Mouse (Mus musculus) gastrocnemius, postnatal 10 days (tissue): ENCODE data around the gene Alyref. TPM values are rescaled to one million over a fixed set of nuclear protein-coding genes. Genes with fewer than 3 reads are reported as not detected.
"Not testable (repeated sequence)": the region's sequence is repeated elsewhere in the genome, so short reads cannot be mapped to it uniquely, and the experiment has no call there.

ENCODE experiments used
- DNase-seq: peaks from one replicate; pipeline ENCODE4 v3.0.0; 2021; ENCODE audit warnings: mixed read lengths
- total RNA-seq, 2 experiments: library from RNA; stranded (reverse); gene quantifications; 2 replicates each; pipeline ENCODE4 v1.2.3; 2021

Gene Alyref
- total RNA-seq, 2 experiments from 2014 or later = 72.1 to 77.3 TPM

- no peak for DNase-seq
Observed at GRCm38 (mm10) chr11:120603545-120603944, 5.4 kb upstream of the Alyref start.

GRCm38 (mm10) chr11:120600716-120601115 lies 2.6 kb upstream of the Alyref start:
- DNase-seq = no peak

- no peak for DNase-seq
Observed at GRCm38 (mm10) chr11:120598990-120599549, 905 bp upstream of the Alyref start.

GRCm38 (mm10) chr11:120597240-120598235 lies 627 bp downstream of the Alyref start:
- DNase-seq = no peak

- DNase-seq = no peak
Observed at GRCm38 (mm10) chr11:120588531-120588930, 9.6 kb downstream of the Alyref start.

- DNase-seq = no peak
Observed at GRCm38 (mm10) chr11:120583937-120584336, 14.2 kb downstream of the Alyref start.

- not testable (repeated sequence) for DNase-seq
Observed at GRCm38 (mm10) chr11:120582982-120583293, 15.2 kb downstream of the Alyref start.

- DNase-seq = no peak
Observed at GRCm38 (mm10) chr11:120582268-120582981, 15.7 kb downstream of the Alyref start.

- peak; percentile 92 for DNase-seq
Observed at GRCm38 (mm10) chr11:120581490-120582267, 16.5 kb downstream of the Alyref start, which contains the start of gene Arhgdia. TSS of gene Arhgdia (minus strand) at chr11:120581624.

GRCm38 (mm10) chr11:120580871-120581331 lies 17.3 kb downstream of the Alyref start:
- DNase-seq = peak; percentile 48

GRCm38 (mm10) chr11:120580190-120580589 lies 18.0 kb downstream of the Alyref start:
- DNase-seq = no peak

- DNase-seq = peak; percentile 81
Observed at GRCm38 (mm10) chr11:120579316-120580107, 18.7 kb downstream of the Alyref start.

- no peak for DNase-seq
Observed at GRCm38 (mm10) chr11:120578694-120579243, 19.4 kb downstream of the Alyref start.

GRCm38 (mm10) chr11:120578024-120578693 lies 20.0 kb downstream of the Alyref start:
- DNase-seq = no peak

- no peak for DNase-seq
Observed at GRCm38 (mm10) chr11:120577211-120578023, 20.7 kb downstream of the Alyref start.

GRCm38 (mm10) chr11:120576365-120576981 lies 21.7 kb downstream of the Alyref start:
- DNase-seq = no peak

- no peak for DNase-seq
Observed at GRCm38 (mm10) chr11:120575940-120576339, 22.2 kb downstream of the Alyref start.

GRCm38 (mm10) chr11:120575046-120575445 lies 23.1 kb downstream of the Alyref start:
- DNase-seq = no peak

GRCm38 (mm10) chr11:120574278-120574600 lies 23.9 kb downstream of the Alyref start:
- no peak for DNase-seq
